ENCODE assay signal across 8 mouse cellular contexts in the genomic region with DNA sequence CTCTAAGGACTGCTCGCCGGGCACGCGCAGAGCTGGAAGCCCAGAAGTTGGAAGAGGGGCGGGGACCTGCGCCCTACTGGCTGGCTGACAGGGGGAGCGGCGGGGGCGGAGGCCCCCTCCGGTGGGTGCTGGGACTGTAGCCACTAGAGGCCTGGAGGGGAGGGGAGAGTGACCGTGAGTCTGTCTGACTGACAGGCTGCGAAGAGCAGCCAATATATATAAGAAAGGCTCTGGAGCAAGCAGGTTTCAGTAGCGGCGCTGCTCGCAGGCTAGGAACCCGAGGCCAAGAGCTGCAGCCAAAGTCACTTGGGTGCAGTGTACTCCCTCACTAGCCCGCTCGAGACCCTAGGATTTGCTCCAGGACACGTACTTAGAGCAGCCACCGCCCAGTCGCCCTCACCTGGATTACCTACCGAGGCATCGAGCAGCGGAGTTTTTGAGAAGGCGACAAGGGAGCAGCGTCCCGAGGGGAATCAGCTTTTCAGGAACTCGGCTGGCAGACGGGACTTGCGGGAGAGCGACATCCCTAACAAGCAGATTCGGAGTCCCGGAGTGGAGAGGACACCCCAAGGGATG. TPM values are rescaled to one million over a fixed set of nuclear protein-coding genes. Genes with fewer than 3 reads are reported as not detected.
A peak's percentile ranks its signal among the peaks of the same experiment; 100 is the strongest.
DNase-seq lines count a peak whose midpoint lies in the region; TF ChIP-seq lines count a peak whose summit lies in the region.

Dll4 (plus strand) TSS at position 217 of the 576 bp plus-strand sequence.

- under 1% methylated on average over 33 of the region's 33 CpGs for WGBS in bone marrow, adult 2 months
- WGBS in heart, adult 2 months = under 1% methylated on average over 33 of the region's 33 CpGs
- WGBS in lung, adult 2 months = under 1% methylated on average over 33 of the region's 33 CpGs

- H3K79me2 ChIP-seq in heart, adult 2 months (replicated peaks; ENCODE audit: control insufficient read depth, insufficient read depth, low read length) = peaks cover 2% of the 10 kb centered on the region; the same call in 1 of the 2 replicates

- H3K9ac ChIP-seq in heart, adult 2 months (ENCODE audit: low read depth, low read length) = peak within 1 kb of the TSS; percentile 77

- intact Hi-C loops in heart, adult 2 months (cut with DNase I) = loop anchor here (2.0 kb wide), 1 partner anchor 13 kb away; no protein-coding TSS in a partner anchor

- peak within 1 kb of the TSS; percentile 19; the same call in 1 of the 2 replicates for H3K27ac ChIP-seq in bone marrow, adult 2 months (ENCODE audit: control insufficient read depth, insufficient read depth, low read depth, low read length, poor library complexity)
- H3K27ac ChIP-seq in heart, adult 2 months = peak within 1 kb of the TSS; percentile 94

- peaks cover 6% of the 10 kb centered on the region; the same call in 1 of the 2 replicates for H3K27me3 ChIP-seq in heart, adult 2 months (ENCODE audit: control insufficient read depth, insufficient read depth, low read length)

- no peak; the same call in 1 of the 2 replicates for TF ChIP-seq POLR2A in bone marrow, adult 2 months (IDR thresholded peaks at IDR 0.05; ENCODE audit: borderline replicate concordance, control insufficient read depth, low read depth, low read length)
- peak; percentile 99 for TF ChIP-seq POLR2A in heart, adult 2 months (IDR thresholded peaks at IDR 0.05; ENCODE audit: insufficient read depth, low read depth, low read length)
- TF ChIP-seq POLR2A in lung, adult 2 months (IDR thresholded peaks at IDR 0.05; ENCODE audit: borderline replicate concordance, extremely low read depth, low read depth, low read length) = peak; percentile 100

- TF ChIP-seq CTCF in bone marrow, adult 2 months (IDR thresholded peaks at IDR 0.05; ENCODE audit: control insufficient read depth, insufficient read depth, low read length) = no peak
- peak; percentile 71 for TF ChIP-seq CTCF in heart, adult 2 months (IDR thresholded peaks at IDR 0.05)
- no peak for TF ChIP-seq CTCF in lung, adult 2 months (IDR thresholded peaks at IDR 0.05; ENCODE audit: insufficient read depth, low read length)

- peak within 1 kb of the TSS; percentile 32 for H3K4me3 ChIP-seq in bone marrow, adult 2 months (replicated peaks; ENCODE audit: control insufficient read depth, low read depth, low read length)
- H3K4me3 ChIP-seq in heart, adult 2 months = peak within 1 kb of the TSS; percentile 81
- H3K4me3 ChIP-seq in lung, adult 2 months (replicated peaks; ENCODE audit: extremely low read depth, low read depth, low read length) = peak within 1 kb of the TSS; percentile 81

- no peaks in the 10 kb centered on the region; the same call in 1 of the 2 replicates for H3K36me3 ChIP-seq in heart, adult 2 months (ENCODE audit: control insufficient read depth, insufficient read depth, low read length)

- no peaks in the 10 kb centered on the region; the same call in 1 of the 2 replicates for H3K4me1 ChIP-seq in bone marrow, adult 2 months (ENCODE audit: control insufficient read depth, insufficient read depth, low read length)
- peaks cover 8% of the 10 kb centered on the region for H3K4me1 ChIP-seq in heart, adult 2 months (ENCODE audit: control insufficient read depth, insufficient read depth, low read length)
- H3K4me1 ChIP-seq in lung, adult 2 months (ENCODE audit: control insufficient read depth, insufficient read depth, low read length) = peaks cover 22% of the 10 kb centered on the region

- DNase-seq in ovary, postnatal 36 days (ENCODE audit: low spot score) = peak; percentile 56
- no peak for DNase-seq in ovary, postnatal 10 days (ENCODE audit: low spot score)
- DNase-seq in heart, adult 2 months = peak; percentile 84
- peak; percentile 75 for DNase-seq in kidney, adult 11 months
- DNase-seq in lung, adult 2 months = peak; percentile 73
- DNase-seq in retina, embryonic 14.5 days (ENCODE audit: low spot score) = peak; percentile 82
- no peak for DNase-seq in adipocyte (ENCODE audit: low spot score)

- TF ChIP-seq EP300 in heart, adult 2 months (IDR thresholded peaks at IDR 0.05; ENCODE audit: insufficient read depth, low read depth, low read length) = peak; percentile 61; the same call in 1 of the 2 replicates

RNA-seq across cellular contexts. Expression of gene Dll4, which starts in this region (rescaled TPM):
- polyA plus RNA-seq in bone marrow, adult 2 months (2011; ENCODE audit: insufficient read depth, insufficient read length, low replicate concordance, missing spikeins) = 0.25 TPM in 1 of 2 replicates, not detected in the other
- total RNA-seq in heart, adult 2 months (2021) = 10 to 100 TPM; 13.7 to 15.8 TPM
- polyA plus RNA-seq in heart, adult 2 months (2012; rRNA removed) = 22.0 and 35.8 TPM in 2 replicates
- polyA plus RNA-seq in lung, adult 2 months (2012; rRNA removed) = 114 TPM in 2 replicates

Comparison
In these comparisons a context has a peak if more than half of its experiments do, and no peak if none do; other contexts are left out.
1. RNA of gene Dll4 (polyA plus RNA-seq): 114 TPM in lung, adult 2 months and 22.0 to 35.8 TPM in heart, adult 2 months; 0.25 TPM in bone marrow, adult 2 months; every median in the first group is over 10 times any median in the second.
2. DNase-seq: peak in ovary, postnatal 36 days (single experiment), heart, adult 2 months (2 of 2), kidney, adult 11 months (single experiment), lung, adult 2 months (single experiment) and retina, embryonic 14.5 days (single experiment); none in ovary, postnatal 10 days (single experiment) and adipocyte (single experiment).
3. Peak in every context shown above with its lines, with median percentiles within 50 percentile points of each other: H3K4me3 ChIP-seq.